Mouse (Mus musculus): ENCODE results near the gene Suz12. TPM values are rescaled to one million over a fixed set of nuclear protein-coding genes. Genes with fewer than 3 reads are reported as not detected.
A peak's percentile ranks its signal among the peaks of the same experiment; 100 is the strongest.
"Not testable (repeated sequence)": the region's sequence is repeated elsewhere in the genome, so short reads cannot be mapped to it uniquely, and the experiment has no call there.

Gene Suz12
- 10 to 100 TPM; 42.8 to 53.9 (median 47.1) TPM for total RNA-seq (2022)

- DNase-seq, result peak; percentile 93
These were observed at the start of gene Suz12 for GRCm38 (mm10) chr11:79992592-79993355. Gene Suz12 (plus strand): TSS chr11:79993106.

GRCm38 (mm10) chr11:79943136-79943535, 49.8 kb upstream of the Suz12 start:
- no peak for DNase-seq

- DNase-seq, result no peak
These were observed 49.3 kb upstream of the Suz12 start for GRCm38 (mm10) chr11:79943601-79944000.

GRCm38 (mm10) chr11:79947265-79947664, 45.6 kb upstream of the Suz12 start:
- DNase-seq, result no peak

GRCm38 (mm10) chr11:79961346-79962124, 31.4 kb upstream of the Suz12 start:
- DNase-seq, result no peak

GRCm38 (mm10) chr11:79962125-79962876, 30.6 kb upstream of the Suz12 start, which contains the start of gene Utp6:
Gene Utp6 (minus strand): TSS chr11:79962390.
- DNase-seq, result peak; percentile 97

- no peak for DNase-seq
These were observed 30.1 kb upstream of the Suz12 start for GRCm38 (mm10) chr11:79962877-79963183.

GRCm38 (mm10) chr11:79963212-79963974, 29.5 kb upstream of the Suz12 start:
- no peak for DNase-seq

- peak; percentile 33 for DNase-seq
These were observed 27.0 kb upstream of the Suz12 start for GRCm38 (mm10) chr11:79965896-79966295.

GRCm38 (mm10) chr11:79967752-79968151, 25.2 kb upstream of the Suz12 start:
- no peak for DNase-seq

GRCm38 (mm10) chr11:79973133-79973532, 19.8 kb upstream of the Suz12 start:
- no peak for DNase-seq

- DNase-seq, result no peak
These were observed 19.1 kb upstream of the Suz12 start for GRCm38 (mm10) chr11:79973626-79974476.

GRCm38 (mm10) chr11:79975377-79975776, 17.5 kb upstream of the Suz12 start:
- DNase-seq, result no peak

- DNase-seq, result no peak
These were observed 16.7 kb upstream of the Suz12 start for GRCm38 (mm10) chr11:79976222-79976621.

- not testable (repeated sequence) for DNase-seq
These were observed 16.3 kb upstream of the Suz12 start for GRCm38 (mm10) chr11:79976645-79977044.

- not testable (repeated sequence) for DNase-seq
These were observed 15.8 kb upstream of the Suz12 start for GRCm38 (mm10) chr11:79977061-79977460.

- DNase-seq, result not testable (repeated sequence)
These were observed 15.2 kb upstream of the Suz12 start for GRCm38 (mm10) chr11:79977747-79978146.

- DNase-seq, result no peak
These were observed 6.0 kb upstream of the Suz12 start for GRCm38 (mm10) chr11:79986886-79987285.

- peak; percentile 54 for DNase-seq
These were observed 5.0 kb upstream of the Suz12 start for GRCm38 (mm10) chr11:79987896-79988295.

GRCm38 (mm10) chr11:79990120-79990519, 2.8 kb upstream of the Suz12 start:
- DNase-seq, result no peak

- DNase-seq, result no peak
These were observed 1.3 kb upstream of the Suz12 start for GRCm38 (mm10) chr11:79991600-79991999.
